Mouse (Mus musculus) adipocyte (in vitro differentiated cells): ENCODE data around the gene Nr4a2.

ENCODE experiments used
- DNase-seq: peaks from one replicate; pipeline ENCODE4 v3.0.0-alpha.2; 2016; ENCODE audit warnings: low spot score

Nr4a2 gene

DNA sequence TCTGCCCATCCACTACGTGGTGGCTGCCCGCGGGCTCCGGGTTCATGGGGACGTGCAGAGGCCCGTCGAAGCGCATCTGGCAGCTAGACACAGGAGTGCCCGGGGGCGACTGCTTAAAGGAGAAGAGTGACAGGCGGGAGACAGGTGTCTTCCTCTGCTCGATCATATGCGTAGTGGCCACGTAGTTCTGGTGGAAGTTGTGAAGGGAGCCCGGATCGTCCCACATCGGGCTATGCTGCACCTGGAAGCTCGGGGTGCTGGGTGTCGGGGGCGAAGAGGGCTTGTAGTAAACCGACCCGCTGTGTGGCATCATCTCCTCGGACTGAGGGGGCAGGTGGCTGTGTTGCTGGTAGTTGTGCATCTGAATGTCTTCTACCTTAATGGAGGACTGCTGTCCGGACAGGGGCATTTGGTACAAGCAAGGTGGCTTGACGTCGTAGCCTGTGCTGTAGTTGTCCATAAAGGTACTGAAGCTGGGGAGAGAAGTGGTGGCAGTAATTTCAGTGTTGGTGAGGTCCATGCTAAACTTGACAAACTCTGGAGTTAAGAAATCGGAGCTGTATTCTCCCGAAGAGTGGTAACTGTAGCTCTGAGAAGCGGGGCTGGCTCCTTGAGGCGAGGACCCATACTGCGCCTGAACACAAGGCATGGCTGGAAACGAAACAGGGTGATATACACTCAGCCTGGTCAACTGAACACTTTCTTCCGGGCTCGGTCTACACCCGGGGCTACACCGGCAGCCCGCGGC, 11.8 kb downstream of the Nr4a2 start:
- DNase-seq = no peak

DNA sequence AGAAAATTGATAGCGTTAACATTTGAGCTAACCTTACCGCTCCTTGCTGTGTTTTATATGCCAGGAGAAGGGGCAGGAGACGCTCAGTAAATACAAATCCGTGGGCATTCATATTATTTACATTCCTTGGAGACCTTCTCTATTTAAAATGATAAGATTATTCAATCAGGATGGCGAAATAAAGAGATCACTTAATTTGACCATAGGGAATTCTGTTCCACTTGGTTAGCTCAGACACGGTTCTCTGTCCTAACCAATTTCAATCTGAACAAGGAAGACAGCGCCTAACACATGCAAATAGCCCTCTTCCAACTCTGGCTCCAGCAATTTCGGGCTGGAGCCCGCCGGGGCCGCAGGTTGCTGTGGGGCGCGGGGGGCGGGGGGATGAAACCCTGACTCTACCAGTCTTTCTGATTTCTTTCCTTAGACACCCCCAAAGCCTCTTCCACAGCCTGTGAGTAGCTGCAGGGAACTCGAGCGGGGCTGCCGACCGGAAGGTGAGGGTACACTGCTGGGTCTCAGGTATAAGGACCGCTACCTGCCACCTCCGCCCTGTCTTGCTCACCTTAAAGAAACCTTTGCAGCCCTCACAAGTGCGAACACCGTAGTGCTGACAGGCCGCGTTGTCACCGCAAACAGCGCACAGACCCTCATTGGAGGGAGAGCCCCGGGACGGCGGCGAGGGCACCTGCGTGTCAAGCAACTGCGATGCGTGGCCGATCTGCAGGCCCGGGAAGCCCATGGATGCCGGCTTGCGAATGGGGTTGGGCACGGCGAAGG, 12.6 kb downstream of the Nr4a2 start:
- no peak for DNase-seq

DNA sequence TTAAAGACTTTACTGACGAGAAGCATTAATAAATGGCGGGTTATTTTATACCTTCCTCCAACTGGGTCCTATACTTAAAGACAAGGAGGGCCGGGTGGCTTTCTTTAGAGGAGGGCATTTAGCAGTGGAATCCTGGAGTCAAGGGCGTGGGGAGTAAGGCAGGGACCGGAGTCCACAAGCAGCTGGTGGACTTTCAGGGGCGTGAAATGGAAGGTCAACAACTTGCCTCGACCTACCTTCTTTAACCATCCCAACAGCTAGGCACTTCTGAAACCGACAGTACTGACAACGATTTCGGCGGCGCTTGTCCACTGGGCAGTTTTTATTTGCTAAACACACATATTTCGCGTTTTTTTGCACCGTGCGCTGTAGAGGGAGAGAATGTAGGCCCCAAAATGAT, 13.4 kb downstream of the Nr4a2 start:
- DNase-seq = no peak

DNA sequence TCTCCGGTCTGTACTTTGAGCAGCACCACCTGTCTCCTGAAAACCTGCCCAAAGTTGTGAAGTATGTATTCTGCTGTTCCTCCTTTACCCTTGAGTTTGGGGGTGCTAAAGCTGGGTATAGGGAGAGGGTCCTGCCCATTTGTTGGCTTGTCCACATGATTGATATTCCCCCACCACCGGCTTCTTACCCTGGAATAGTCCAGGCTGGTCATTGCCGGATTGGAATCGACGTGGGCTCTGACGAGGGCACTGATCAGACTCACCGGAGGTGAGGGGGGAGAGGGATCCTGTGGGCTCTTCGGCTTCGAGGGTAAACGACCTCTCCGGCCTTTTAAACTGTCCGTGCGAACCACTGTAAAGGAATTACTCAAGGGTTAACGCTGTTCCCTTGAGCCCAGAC, 13.9 kb downstream of the Nr4a2 start:
- no peak for DNase-seq

DNA sequence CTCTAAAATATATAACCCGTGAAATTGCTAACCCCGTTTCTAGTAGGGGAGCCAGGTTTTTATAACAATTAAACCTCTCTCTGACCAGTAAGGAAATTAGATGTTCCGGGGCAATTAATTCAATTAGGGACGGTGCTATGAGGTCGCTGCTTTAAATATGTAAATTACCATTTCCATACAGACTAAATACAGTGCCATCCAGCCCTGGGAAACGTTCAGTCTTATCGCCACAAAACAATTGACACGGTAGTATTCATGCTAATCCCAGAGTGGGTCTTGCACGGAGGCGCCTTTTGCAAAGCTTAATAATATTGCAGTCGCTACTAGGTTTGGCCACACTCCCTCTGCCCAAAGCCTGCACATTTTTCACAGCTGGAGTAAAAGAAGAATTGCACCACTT, 14.5 kb downstream of the Nr4a2 start:
- DNase-seq = no peak

DNA sequence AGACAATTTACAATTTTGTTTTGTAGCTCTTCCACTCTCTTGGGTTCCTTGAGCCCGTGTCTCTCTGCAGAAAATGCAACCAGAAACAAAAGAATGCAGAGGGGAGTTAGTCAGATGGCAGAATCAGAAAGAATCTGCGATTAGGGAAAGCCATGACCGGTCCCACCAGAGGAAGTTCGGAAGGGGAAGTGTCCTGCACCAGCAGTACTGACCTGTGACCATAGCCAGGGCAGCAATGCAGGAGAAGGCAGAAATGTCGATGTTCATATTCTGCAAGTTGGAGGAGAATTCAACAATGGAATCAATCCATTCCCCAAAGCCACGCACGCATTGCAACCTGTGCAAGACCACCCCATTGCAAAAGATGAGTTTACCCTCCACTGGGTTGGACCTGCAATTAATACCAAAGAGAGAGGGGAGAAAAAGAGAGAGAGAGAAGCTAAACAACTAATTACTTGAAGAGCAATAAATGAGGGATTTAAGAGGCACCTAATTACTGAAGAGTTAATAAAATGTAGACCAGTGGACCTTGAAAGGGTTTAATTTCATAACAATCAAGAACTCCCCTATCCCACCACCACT, 15.4 kb downstream of the Nr4a2 start:
- no peak for DNase-seq

DNA sequence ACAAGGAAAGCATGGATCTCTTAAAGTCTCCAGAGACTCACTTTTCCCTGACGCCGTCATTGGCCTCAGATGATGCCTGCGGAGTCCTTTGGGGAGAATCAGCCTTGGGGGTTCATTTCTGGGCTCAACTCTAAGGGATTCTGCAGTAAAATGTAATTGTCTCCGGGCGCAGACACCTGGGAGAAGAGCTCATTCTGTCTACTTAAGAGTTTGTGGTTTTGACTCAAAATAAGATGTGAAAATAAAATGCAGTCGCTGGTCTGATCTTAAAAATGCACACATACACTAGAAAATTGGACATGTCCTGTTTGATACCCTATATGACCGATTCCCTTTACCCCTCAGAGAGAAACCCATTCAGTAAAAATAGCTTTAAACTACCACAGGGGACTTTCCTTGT, 18.4 kb downstream of the Nr4a2 start:
- DNase-seq = no peak

DNA sequence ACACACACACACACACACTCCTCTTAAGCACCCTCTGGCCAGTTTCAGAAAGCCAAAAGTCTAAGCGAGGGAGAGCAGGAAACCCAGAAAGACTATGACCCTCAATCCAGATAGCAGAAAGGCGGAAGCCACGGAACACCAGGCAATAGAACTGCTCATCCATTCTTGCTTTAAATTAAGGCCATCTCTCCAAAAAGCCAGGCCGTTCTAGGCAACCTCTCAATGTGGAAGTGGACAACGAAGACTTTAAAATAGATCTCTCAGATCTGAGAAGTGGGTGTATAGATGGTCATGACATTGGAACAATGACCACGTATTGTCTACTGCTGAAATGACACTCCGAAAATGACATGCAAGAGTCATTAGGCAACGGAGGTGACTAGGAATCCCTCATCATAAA, 19.1 kb downstream of the Nr4a2 start:
- DNase-seq = no peak

DNA sequence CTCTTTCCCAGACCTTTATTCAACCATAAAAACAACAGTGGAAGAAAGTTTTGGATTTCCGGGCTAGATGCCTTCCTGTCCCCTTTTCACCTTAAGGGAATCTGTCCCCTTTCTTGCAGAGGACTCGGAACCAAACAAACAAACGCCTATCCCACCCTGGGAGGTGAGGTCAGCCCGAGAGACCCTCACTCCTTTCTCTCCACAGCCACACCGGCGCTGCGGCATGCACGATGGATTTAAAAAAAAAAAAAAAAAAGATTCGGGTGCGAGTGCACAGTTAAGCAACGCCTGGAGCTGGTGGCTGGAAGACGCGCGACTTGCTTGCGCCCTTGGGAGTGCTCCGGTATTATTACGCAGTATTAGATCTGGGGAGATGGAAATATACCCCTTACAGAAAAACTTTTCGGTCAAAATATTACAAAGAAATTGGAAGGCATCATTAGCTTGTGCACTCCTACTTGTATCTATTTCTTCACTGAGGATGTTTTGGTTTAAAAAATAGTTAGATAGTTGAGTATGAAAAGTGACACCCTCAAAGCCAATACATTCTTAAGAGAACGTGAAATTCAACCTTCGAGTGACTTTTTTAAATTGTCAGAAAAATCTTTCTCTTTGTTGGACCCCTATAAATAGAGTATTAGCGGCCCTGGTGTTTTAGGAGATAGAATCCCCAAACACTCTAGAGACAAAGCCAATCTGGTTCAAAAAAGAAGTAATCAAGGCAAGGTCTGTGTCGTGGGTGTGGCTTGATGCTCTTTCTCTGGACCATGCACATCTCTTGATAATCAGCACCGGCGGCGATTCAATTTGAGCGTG, 19.8 kb downstream of the Nr4a2 start:
- DNase-seq = no peak

DNA sequence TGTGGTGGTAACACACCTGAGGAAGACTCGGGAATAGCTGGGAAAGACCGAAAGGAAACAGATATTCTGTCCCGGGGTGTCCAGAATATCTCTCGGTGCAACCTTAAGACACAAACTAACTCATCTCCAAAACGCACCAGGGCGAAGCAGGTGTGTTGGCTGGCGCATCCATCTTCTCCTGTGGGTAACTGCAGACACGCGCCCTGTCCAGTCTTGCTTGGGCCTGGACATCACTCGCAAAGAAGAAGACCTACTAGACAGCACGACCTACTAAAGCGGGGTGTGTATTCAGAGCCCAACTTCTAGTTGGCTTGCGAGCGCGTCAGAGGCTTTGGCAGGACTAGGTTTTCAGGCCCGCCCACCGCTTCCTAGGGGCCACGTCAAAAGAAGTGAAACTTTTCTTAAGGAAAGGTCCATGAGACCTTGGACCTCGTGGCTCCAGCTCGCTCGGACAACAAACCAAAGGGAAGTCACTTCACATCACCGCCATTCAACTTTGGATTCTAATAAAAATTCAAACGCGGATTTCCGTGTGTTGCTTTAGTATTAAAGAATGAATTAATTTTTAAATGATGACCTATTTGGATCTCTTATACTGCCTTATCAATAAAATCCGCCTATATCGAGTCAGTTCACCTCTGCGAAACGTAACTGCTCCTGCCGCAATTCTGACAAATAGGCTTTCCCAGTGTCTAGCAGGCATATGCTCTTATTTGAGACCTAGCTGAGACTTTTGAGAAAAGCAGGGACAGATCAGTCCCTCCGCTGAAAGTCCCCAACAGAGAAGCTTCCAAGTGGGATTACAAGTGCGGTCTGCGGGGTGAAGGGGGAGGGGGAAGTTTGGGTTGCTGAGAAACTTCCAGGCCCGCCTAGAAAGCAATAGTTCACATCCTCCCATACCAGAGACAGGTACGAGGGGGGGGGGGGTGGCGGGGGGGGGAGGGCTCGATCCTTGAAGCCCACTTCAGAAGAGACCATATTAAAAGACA, 20.7 kb downstream of the Nr4a2 start:
- DNase-seq = no peak

DNA sequence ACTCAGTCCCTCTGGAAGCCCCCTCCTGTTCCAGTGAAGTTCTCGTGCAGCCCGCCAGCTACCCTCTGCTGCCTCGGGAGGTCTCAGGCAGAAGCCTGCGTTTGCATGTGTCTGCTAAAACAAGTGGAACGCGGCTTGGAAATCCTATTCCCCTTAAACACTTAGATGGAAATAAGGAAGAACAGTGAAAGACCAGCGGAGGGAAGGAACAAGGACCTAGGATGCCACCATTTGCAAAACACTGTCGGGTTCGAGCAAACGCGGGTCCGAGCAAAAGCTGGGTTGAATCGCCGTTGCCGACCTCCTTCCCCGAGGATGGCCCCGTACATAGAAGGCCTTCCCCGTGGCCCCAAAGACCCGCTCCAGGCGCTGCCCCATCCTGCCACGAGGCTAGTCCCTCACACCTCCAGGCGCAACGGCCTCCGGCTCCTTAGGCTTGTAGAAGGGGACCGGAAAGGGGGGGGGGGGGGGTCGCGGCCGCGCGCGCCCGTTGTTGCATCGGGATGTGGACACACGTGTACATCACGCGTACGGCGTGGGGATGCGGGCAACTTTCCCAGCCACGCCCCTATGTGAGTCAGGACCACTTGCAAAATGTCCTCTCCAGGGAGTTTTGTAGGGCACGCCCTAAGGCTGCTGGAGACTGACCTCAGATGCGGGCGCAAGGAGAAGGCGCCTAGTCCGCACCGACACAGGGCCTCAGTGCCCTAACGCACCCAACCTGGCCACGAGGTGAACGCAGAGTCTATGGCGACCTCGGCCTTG, 21.5 kb downstream of the Nr4a2 start:
- no peak for DNase-seq

DNA sequence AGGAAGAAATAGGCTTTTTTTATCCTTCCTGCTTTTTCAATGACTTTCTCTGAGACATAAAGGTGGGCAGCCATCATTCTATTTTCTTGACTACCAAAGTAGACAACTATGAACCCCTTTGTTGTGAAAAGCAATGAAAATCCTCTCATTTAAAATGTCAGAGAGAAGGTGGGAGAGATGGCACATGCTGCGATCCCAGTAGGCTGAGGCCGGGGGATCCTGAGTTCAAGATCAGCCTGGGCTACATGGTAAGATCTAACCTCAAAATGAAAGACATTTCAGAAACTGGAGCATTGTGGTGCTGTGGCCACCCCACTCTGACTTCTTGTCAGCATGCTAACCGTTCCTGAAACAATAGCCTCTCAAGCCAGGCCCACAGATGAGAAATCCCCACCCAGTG, 23.6 kb downstream of the Nr4a2 start:
- no peak for DNase-seq

DNA sequence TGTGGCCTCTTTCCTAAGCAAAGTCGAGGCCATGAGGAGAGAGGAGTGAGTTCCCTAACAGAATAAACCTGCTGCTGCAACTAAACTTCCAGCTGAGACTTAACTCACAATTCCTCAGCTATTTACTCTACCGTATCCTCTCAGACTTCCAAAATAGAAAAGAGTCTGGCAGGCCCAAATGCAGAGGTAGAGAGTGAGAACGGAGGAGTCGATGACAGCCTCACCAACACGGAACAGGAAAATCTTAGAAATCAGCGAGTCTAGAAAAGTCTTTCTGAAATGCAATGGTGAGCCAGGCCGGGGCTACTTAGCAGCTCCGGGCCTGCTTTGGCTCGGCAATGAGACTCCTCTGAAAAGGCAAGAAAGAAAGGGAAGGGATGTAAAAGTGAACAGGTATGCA, 51.4 kb downstream of the Nr4a2 start:
- DNase-seq = no peak

DNA sequence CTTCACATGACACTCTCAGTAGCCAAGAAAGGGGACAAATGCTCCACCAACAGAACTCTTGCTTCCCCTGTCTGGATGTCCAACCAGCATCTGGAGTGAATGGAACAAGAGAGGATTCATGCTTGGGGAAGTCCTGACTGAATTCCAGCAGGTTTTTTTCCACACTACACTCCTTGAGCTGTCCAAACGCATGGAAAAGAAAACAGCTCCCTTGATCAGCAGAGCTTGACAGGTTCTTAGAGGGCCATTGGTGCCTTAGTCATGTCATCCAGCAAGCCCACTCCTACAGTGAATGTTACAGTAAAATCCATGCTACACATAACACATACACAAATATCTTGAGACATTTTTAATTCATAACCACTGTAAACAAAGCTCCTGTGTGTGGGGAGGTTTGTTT, 60.3 kb downstream of the Nr4a2 start:
- no peak for DNase-seq
